Mouse (Mus musculus): Measurements from ENCODE around the gene Bach2. TPM values are rescaled to one million over a fixed set of nuclear protein-coding genes. Genes with fewer than 3 reads are reported as not detected.

Bach2 gene
- total RNA-seq, 2 experiments from 2014 or later: 92.7 to 105 TPM

DNA sequence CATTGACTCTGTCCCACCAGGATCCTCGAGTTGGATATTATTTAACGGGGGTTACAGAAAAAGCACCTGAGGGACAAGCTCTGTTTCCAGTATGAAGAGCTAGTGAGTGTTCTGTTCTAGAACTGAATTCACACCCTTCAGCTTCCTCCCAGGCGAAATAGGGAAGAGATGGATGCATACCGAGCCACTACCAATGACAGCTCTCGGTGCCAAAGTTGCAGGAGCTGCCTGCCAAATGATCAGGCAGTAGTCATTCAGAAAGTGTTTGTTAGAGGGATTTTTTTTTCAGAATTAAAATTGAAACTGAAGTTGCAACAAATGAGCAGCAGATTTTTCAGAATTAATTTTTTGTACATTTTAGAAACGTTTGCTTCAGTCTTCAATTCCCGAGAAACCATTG is 223.4 kb downstream of the Bach2 start:
- no peak for DNase-seq
- intact Hi-C loops (cut with DNase I): no loop called here

DNA sequence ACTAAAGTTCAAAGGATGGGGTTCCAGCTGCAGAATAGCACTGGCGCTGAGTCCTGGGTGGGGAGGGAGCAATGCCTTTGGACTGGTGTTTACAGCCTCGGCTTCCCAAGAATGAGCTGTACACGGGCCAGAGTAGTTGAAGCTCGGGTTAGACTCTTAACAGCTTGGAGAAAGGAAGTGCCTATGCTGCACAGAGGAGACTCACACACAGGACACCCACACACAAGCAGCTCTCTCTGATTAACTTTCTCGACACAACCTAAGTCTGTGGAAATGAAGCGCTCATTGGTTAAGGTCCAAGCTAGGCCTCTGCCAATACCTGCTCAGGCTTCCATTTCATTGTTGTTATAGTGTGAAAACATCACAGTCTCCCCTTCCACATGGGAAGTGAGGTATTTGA is 224.5 kb downstream of the Bach2 start:
- intact Hi-C loops (cut with DNase I): no loop called here
- no peak for DNase-seq

- intact Hi-C loops (cut with DNase I): no loop called here
- no peak for DNase-seq
Measured at GRCm38 (mm10) chr4:32464540-32464939, 225.9 kb downstream of the Bach2 start.

GRCm38 (mm10) chr4:32466031-32466430 is 227.4 kb downstream of the Bach2 start:
- intact Hi-C loops (cut with DNase I): no loop called here
- no peak for DNase-seq

DNA sequence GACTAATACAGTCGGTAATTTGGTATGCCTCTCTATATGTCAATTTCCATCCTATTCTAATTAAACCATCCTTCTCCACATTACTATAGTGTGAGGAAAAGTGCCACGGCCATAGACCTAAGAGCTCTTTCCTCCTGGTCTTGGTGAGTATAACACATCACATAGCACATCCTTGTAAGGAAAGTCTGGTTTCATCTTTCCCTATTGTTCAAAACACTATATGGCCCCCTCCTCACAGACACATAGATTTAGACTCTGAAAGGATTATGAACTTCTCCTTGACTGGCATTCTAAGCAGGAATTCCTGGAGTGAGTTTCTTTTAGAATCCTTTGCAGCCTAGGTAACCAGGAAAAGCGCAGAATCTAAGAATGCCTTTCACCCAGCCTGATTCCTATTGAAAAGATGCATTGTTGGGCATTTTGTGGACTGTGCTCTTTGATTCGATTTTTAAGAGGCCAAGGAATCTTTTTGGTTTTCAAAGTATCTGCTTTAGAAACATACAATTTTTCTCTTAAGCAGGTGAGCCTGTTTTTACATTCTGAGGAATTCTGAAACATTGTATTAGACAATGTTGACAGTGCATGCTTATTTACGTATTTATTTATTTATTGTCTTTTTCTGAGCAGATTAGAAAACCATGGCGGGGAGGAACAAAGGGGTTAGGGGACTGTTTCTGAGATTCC is 239.5 kb downstream of the Bach2 start:
- intact Hi-C loops (cut with DNase I): no loop called here
- no peak for DNase-seq

DNA sequence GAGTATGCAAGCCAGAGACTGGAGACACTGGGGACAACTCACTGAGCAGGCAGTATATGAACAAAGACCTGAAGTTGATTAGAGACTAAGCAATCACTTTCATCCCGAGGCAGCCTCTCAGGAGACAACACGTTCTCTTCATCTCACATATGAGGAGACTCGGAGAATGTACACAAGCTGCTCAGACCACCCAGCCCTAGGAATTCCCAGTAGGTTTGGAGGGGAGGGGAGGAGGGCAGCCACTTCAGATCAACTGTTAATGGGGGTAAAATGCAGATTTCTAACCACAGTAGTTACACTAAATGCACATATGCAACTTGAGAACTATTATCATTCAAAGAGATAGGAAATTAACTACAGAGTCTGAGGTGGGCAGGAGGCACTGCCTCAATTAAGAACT is 240.6 kb downstream of the Bach2 start:
- intact Hi-C loops (cut with DNase I): no loop called here

DNA sequence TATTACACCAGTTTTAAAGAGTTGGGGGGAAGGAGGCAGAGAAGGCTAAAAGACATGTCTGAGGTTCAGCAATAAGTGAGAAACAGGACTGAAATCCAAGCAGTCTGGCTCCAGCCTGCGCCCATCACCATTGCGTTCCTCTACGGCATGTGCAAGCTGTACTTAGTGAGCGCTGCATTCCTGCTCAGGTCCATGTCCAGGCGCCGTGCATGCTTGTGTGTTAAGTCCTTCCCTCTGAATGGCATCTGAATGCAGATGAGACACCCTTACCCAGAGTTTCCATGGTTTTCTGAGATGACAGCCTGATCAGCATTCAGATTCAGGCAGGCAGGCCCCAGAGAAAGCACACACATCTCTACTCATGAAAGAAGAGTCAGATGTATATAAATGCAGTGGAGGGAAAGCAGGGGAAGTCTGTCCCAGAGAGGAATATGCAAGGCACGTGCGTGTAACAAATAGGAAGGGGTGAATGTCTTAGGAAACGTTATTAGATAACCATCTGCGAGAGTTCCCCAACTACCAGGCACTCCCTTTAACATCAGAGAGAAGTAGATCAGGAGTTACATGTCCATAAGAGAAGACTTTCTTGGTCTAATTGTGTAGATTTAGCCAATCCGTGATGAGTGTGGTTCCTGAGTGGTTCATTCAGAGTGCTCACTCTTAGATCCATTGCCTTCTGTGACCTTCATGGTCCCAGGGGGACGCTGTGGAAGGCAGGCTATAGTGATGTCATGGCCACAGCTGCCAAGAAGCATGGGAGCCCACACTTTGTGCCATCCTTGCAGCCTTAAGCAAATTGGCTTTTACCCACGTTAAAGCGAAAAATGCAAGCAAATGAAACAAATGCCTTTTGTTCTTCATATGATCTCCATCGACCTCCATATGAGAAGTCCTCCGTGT is 241.4 kb downstream of the Bach2 start:
- intact Hi-C loops (cut with DNase I): no loop called here
- DNase-seq: peak; percentile 49

More for the DNA sequence above, 240.6 kb downstream of the Bach2 start:
- no peak for DNase-seq

DNA sequence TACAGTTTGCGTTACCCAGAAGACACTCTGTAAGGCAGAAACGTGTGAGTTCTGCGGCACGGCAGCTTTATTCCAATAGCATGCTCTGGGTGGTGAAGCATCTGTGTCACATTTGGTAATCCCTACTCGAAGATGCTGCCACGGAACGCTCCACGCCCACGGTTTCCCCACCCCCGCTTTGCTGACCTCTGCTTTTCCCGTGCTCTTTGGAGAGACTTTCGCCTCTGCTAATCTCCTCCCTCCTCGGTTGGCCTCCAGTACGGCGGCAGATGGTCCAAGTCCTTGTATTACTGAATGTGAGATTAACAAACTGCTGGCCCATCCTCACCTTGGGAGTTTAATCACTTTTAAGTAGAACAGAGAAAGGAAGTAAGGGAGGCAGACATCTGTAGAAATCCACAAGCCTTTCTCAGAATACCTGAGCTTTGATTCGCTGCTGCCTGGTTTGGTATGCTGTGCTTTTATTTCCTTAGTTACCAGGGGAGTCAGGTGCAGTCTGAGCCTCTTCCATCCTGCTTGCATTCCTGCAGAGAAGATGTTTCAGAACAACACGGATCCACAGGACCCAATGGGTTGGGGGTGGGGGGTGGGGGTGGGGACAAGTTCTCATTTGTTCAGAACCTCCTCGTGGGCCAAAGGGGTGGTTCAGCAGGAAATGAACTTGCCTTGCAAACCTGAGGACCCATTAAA is 242.9 kb downstream of the Bach2 start:
- peak; percentile 50 for DNase-seq
- intact Hi-C loops (cut with DNase I): no loop called here

GRCm38 (mm10) chr4:32482138-32482537 is 243.5 kb downstream of the Bach2 start:
- intact Hi-C loops (cut with DNase I): no loop called here
- no peak for DNase-seq

DNA sequence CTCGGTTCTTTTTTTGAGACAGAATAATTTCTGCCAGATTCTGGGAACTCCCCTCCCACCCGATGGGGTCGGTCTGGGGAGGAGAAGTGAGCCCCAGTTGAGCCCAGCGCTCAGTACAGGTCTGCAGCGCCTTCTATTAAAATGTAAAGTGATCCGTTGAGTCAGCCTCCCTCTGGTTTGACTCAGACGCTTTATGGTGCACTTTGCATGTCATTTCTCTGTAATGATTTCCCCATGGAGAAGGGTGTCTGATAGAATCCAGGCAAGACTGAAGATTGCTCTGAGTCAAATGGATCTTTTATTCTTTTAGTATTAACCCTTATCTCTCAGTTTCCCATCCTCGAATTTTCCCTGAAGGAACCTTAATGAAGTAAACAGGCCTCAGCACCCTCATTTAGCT is 244.3 kb downstream of the Bach2 start:
- no peak for DNase-seq
- intact Hi-C loops (cut with DNase I): no loop called here

GRCm38 (mm10) chr4:32485848-32486247 is 247.2 kb downstream of the Bach2 start:
- no peak for DNase-seq
- intact Hi-C loops (cut with DNase I): no loop called here

DNA sequence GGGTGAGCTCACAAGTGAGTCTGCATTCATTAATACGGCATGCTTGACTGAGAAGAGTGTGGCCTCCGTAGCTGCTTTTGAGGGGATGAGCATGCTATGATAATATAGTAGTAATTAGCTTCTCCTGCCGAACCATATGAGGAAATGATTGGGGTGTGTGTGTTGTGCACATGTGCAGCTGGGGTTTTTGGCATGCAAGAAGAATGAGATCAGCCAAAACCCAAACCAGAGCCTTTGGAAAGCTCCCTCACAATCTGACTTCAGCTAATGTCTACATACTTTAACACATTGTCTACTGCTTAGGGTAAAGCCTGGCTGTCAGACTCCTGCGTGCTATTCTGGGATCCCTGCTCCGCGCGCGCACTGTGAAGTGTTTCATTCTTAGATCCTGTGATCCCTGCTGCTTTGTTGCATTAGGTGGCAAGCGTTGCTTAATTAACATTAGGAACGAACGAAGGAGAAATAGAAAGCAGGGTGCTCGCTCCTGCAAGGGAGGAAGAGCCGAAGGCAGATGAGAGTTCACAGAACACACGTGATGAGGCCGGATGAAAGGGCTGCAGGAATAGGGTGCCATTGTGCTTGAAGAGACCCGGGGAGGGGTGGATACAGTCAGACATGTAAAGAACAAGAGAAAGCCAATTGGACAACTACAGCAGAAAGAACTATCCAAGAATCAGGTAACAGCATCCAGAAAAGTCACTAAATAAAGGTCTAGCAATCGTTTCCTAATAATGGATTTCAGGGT is 248.2 kb downstream of the Bach2 start:
- DNase-seq: peak; percentile 29

GRCm38 (mm10) chr4:32489186-32489585 is 250.6 kb downstream of the Bach2 start:
- no peak for DNase-seq
- intact Hi-C loops (cut with DNase I): no loop called here

More for the DNA sequence above, 248.2 kb downstream of the Bach2 start:
- intact Hi-C loops (cut with DNase I): no loop called here

DNA sequence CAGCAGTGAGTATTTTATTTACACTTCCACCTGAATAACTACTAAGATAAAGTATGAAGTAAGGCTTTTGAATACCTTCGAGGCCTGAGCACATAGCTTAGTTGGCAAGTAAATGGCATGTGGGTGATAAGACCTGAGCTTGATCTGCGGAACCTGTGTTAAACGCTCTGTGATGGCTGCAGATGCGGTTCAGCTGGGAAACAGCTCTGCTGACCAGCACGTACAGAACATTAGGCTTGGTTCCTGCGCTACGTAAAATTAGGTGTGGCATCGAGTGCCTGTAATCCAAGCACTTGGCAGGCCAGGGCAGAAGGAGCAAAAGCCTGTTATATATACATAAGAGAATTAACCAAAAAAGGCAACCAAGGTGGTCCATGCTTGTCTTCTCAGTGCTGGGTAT is 252.6 kb downstream of the Bach2 start:
- no peak for DNase-seq
- intact Hi-C loops (cut with DNase I): no loop called here

- DNase-seq: no peak
- intact Hi-C loops (cut with DNase I): no loop called here
Measured at GRCm38 (mm10) chr4:32492834-32493233, 254.2 kb downstream of the Bach2 start.

DNA sequence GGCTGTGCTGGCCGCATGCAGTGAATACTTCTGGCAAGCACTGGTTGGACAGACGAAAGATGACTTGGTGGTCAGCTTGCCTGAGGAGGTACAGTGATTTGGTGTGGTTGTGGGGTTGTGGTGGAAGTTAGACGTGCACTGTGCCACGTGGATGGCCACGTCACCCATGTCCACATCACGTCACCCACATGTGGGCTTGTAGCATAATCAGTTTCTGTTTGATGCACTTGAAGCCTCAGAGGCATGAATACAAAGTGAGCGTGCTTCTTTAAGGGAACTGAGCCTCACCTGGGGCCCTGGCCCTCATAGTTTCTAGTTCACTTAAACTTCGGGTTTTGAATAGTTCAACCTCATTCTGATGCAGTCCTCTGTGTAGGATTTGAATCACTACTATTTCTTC is 263.2 kb downstream of the Bach2 start:
- intact Hi-C loops (cut with DNase I): no loop called here
- no peak for DNase-seq

GRCm38 (mm10) chr4:32502181-32502580 is 263.6 kb downstream of the Bach2 start:
- no peak for DNase-seq
- intact Hi-C loops (cut with DNase I): no loop called here

DNA sequence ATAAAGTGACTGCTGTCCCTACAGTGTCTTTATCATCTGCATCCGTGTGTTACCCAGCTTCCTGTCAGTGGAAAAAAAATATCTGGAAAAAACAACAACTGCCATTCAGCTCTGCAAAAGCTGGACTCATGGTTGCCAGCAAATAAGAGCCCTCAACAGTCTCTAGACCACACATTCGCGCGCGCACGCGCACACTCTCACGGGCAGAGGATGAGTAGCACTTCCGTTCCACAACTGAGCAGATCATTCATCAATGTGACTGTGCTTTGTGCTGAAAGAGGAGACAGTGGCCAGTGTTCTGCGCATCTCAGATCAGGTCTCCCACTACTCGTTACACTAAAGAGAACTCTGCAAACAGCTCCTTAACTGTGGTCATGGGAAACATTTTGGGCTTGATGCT is 265.6 kb downstream of the Bach2 start:
- intact Hi-C loops (cut with DNase I): no loop called here

DNA sequence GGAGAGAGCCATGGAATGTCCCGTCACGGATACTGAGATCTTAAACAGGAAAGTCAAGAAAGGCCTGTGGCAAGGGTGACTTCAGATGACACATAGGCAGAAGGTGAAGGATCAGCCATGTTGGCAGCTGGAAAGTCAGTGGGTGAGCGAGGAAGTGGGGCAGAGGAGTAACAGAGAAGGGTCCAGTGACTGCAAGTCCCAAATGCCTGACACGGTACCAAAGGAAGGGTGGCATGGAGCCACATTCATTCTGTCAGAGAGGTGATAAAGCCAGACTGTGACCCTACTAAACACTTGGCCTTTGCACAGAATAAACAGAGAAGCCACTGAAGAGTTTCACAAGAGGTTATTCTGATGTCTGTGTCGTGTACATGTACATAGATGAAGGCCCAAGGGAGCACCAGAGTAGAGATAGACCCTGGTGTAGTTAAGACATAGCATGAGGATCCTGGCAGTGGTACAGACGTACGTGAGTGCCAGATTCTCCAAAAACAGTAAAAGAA is 267.8 kb downstream of the Bach2 start:
- intact Hi-C loops (cut with DNase I): no loop called here
- no peak for DNase-seq

More for the DNA sequence above, 265.6 kb downstream of the Bach2 start:
- no peak for DNase-seq

GRCm38 (mm10) chr4:32507041-32507440 is 268.4 kb downstream of the Bach2 start:
- no peak for DNase-seq
- intact Hi-C loops (cut with DNase I): no loop called here

GRCm38 (mm10) chr4:32508572-32508971 is 270.0 kb downstream of the Bach2 start:
- intact Hi-C loops (cut with DNase I): no loop called here
- no peak for DNase-seq
